Mouse (Mus musculus) heart, embryonic 14.5 days (tissue): ENCODE data around the gene Chd8. TPM values are rescaled to one million over a fixed set of nuclear protein-coding genes. Genes with fewer than 3 reads are reported as not detected.
"Not testable (repeated sequence)": the region's sequence is repeated elsewhere in the genome, so short reads cannot be mapped to it uniquely, and the experiment has no call there.

Experiments
- ATAC-seq: fragments of 200-750 bp; cut with Nextera tagmentation; 2 replicates; pipeline ENCODE4 v1.8.0; 2017; ENCODE audit warnings: low read depth, moderate TSS enrichment; ENCODE audit not compliant: insufficient number of reproducible peaks, insufficient read depth, low FRiP score
- H3K27ac ChIP-seq, 2 experiments: fragments of 200-500 bp in 1 of 2; fragments of 300-500 bp in 1 of 2; sonication (generic) in 1 of 2; replicated peaks in 1 of 2; 2 replicates each; pipeline ENCODE4 v1.5.1; 2012 to 2014; ENCODE audit warnings: low read depth in 2 of 2, low read length in 2 of 2, control low read depth in 1 of 2, mild to moderate bottlenecking in 1 of 2, mixed read lengths in 1 of 2; ENCODE audit not compliant: control insufficient read depth in 1 of 2, insufficient read depth in 1 of 2
- H3K27me3 ChIP-seq: fragments of 300-500 bp; sonication (generic); 2 replicates; pipeline ENCODE4 v1.6.1; 2014; ENCODE audit warnings: mild to moderate bottlenecking, low read length, control low read depth; ENCODE audit not compliant: control insufficient read depth, insufficient read depth
- H3K36me3 ChIP-seq: fragments of 300-500 bp; sonication (generic); 2 replicates; pipeline ENCODE4 v1.6.1; 2014; ENCODE audit warnings: mild to moderate bottlenecking, control low read depth, low read length, mixed read lengths; ENCODE audit not compliant: control insufficient read depth, insufficient read depth
- H3K4me1 ChIP-seq, 2 experiments: fragments of 200-500 bp in 1 of 2; fragments of 300-500 bp in 1 of 2; sonication (generic) in 1 of 2; 2 replicates each; pipeline ENCODE4 v1.6.1; 2012 to 2014; ENCODE audit warnings: low read length in 2 of 2, control low read depth in 1 of 2, mixed read lengths in 1 of 2; ENCODE audit not compliant: control insufficient read depth in 2 of 2, insufficient read depth in 2 of 2
- H3K4me2 ChIP-seq: fragments of 300-500 bp; sonication (generic); 2 replicates; pipeline ENCODE4 v1.6.1; 2014; ENCODE audit warnings: mild to moderate bottlenecking, low read length
- H3K4me3 ChIP-seq, 2 experiments: fragments of 200-500 bp in 1 of 2; fragments of 300-500 bp in 1 of 2; sonication (generic) in 1 of 2; 2 replicates each; pipeline ENCODE4 v1.5.1; 2012 to 2014; ENCODE audit warnings: low read length in 2 of 2, mild to moderate bottlenecking in 2 of 2, control low read depth in 1 of 2, low read depth in 1 of 2, moderate library complexity in 1 of 2; ENCODE audit not compliant: control insufficient read depth in 1 of 2, insufficient read depth in 1 of 2
- H3K9ac ChIP-seq: fragments of 300-500 bp; sonication (generic); 2 replicates; pipeline ENCODE4 v1.6.1; 2014; ENCODE audit warnings: mild to moderate bottlenecking, low read length
- H3K9me3 ChIP-seq: fragments of 300-500 bp; sonication (generic); 2 replicates; pipeline ENCODE4 v1.6.1; 2016; ENCODE audit warnings: low read length, control low read depth; ENCODE audit not compliant: control insufficient read depth
- WGBS: fragments of 180-500 bp; shearing (Covaris S2); extraction: QIAGEN DNeasy Blood & Tissue Kit; methylation state at CpG from one replicate; pipeline ENCODE4 v1.1.7; 2014; 5-methylcytosine and 5-hydroxymethylcytosine counted together
- polyA plus RNA-seq: library from polyadenylated mRNA; unstranded; fragments of >200 nt; fragmentation: Nextera tagmentation; extraction: Ambion mirVana; gene quantifications from 2 replicates; pipeline ENCODE4 v1.2.1, GENCODE M21; 2014

Gene Chd8
- polyA plus RNA-seq: 28.2 and 30.3 TPM in 2 replicates

- no peaks in the 10 kb centered on the region for H3K9me3 ChIP-seq
- H3K27ac ChIP-seq: peak within 1 kb of the TSS; percentile 83 to 89
- H3K4me3 ChIP-seq: peak within 1 kb of the TSS; percentile 87 to 88
- peak within 1 kb of the TSS; percentile 83 for H3K4me2 ChIP-seq
- peaks cover 3 to 10% of the 10 kb centered on the region in 2 experiments; a peak in 2 of 4 replicates for H3K4me1 ChIP-seq
- under 1% methylated on average over 54 of the region's 54 CpGs for whole genome bisulfite sequencing
- peak; percentile 100 for ATAC-seq
- H3K36me3 ChIP-seq: peaks cover 10% of the 10 kb centered on the region
- peak within 1 kb of the TSS; percentile 89 for H3K9ac ChIP-seq
- no peaks in the 10 kb centered on the region for H3K27me3 ChIP-seq
Observed at GRCm38 (mm10) chr14:52257484-52258213, at the start of gene Chd8. Gene Chd8, minus strand, starts transcription at chr14:52257780.

GRCm38 (mm10) chr14:52306100-52306499, 48.5 kb upstream of the Chd8 start:
- H3K4me2 ChIP-seq: no peak overlapping the region
- H3K27ac ChIP-seq: no peak overlapping the region
- no peak for ATAC-seq
- peaks cover 0 to 5% of the 10 kb centered on the region in 2 experiments; a peak in 2 of 4 replicates for H3K4me1 ChIP-seq
- H3K36me3 ChIP-seq: peaks cover 8% of the 10 kb centered on the region
- H3K27me3 ChIP-seq: no peaks in the 10 kb centered on the region
- H3K9me3 ChIP-seq: no peaks in the 10 kb centered on the region
- no peak overlapping the region for H3K4me3 ChIP-seq
- WGBS: 97% methylated on average over 2 of the region's 2 CpGs
- no peak overlapping the region for H3K9ac ChIP-seq

DNA sequence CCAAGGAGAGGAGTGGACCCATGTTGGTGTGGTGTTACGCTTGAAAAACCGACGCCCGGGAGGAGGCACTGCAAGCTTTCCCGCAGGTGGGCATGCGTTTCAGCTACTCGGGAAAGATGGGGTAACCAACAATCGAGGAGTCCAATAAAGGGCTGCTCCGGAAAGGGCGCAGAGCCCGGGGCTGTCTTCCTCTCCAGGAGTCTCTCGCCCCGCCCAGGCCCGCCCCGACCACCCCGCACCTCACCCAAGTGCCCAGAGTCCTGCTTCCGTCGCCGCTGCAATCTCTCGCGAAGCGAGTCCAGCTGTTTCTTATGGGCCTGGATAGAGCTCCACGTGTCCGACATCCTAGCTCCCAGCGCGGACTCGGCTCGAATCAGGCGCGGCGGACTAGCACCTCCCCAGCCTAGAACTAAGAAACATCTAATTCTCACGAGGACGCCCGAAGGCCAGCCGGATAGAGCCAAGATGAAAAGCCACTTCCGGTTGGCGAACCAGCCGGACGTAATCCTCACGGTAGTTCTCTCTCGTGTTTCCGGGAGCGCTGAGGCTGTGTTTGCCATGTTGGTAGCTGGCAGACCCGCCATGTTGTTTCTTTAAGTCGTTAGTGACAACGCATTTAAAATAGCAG, 47.2 kb upstream of the Chd8 start, which contains the start of gene Mettl3:
Gene Mettl3 (minus strand): TSS at position 485 of the 628 bp plus-strand sequence.
- Histone ChIP-seq H3K27me3 (no peaks in the 10 kb centered on the region), H3K9ac (peak within 1 kb of the TSS; percentile 78), H3K27ac (peak within 1 kb of the TSS; percentile 85 to 89), H3K4me2 (peak within 1 kb of the TSS; percentile 72), H3K4me1 (peaks cover 0 to 5% of the 10 kb centered on the region in 2 experiments; a peak in 2 of 4 replicates), H3K36me3 (peaks cover 18% of the 10 kb centered on the region), H3K9me3 (no peaks in the 10 kb centered on the region), H3K4me3 (peak within 1 kb of the TSS; percentile 64 to 73)
- ATAC-seq: peak; percentile 92
- under 1% methylated on average over 46 of the region's 46 CpGs for WGBS

DNA sequence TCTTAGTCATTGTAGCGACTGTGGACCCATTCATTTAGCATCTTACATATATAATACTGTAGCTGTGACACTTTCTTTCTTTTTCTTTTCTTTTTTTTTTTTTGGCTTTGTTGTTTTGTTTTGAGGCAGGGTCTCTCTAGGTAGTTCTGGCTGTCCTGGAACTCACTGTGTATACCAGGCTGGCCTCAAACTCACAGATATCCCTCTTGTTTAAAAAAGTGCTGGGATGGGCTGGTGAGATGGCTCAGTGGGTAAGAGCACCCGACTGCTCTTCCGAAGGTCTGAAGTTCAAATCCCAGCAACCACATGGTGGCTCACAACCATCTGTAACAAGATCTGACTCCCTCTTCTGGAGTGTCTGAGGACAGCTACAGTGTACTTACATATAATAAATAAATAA, 45.9 kb upstream of the Chd8 start:
- Histone ChIP-seq H3K36me3 (peaks cover 23% of the 10 kb centered on the region), H3K4me2 (peak overlapping the region; percentile 72; the same call in 1 of the 2 replicates)
- 89% methylated on average over 3 of the region's 3 CpGs for WGBS
- H3K4me1 ChIP-seq, H3K27ac ChIP-seq, H3K9ac ChIP-seq, H3K9me3 ChIP-seq, ATAC-seq, H3K4me3 ChIP-seq, H3K27me3 ChIP-seq: not testable (repeated sequence)

- H3K4me3 ChIP-seq: no peak overlapping the region
- no peak overlapping the region for H3K27ac ChIP-seq
- no peaks in the 10 kb centered on the region for H3K4me1 ChIP-seq
- H3K36me3 ChIP-seq: peaks cover 96% of the 10 kb centered on the region
- H3K9me3 ChIP-seq: no peaks in the 10 kb centered on the region
- H3K27me3 ChIP-seq: no peaks in the 10 kb centered on the region
- H3K4me2 ChIP-seq: no peak overlapping the region
- ATAC-seq: no peak
- H3K9ac ChIP-seq: no peak overlapping the region
- 64% methylated on average over 6 of the region's 6 CpGs for WGBS
Observed at GRCm38 (mm10) chr14:52295558-52296264, 38.1 kb upstream of the Chd8 start.

DNA sequence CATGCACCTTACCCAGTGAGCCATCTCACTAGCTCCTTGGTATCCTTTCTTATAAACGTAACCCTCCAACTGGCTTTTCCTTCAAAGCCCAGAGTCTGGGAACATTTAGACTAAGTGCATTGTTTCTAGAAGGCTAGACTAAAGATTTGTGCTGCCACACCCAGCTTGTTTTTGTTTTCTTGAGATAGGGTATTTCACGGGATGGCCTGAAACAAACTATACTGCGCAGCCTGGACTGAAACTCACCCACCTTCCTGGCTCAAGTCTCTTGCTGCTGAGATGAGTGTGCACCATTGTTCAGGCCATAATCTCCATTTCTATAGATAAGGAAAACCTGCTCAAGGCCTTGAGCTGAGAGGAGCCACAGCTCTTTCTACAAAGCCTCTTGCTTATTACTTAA, 26.6 kb upstream of the Chd8 start:
- Histone ChIP-seq H3K9me3 (no peaks in the 10 kb centered on the region), H3K27ac (no peak overlapping the region), H3K36me3 (peaks cover 37% of the 10 kb centered on the region), H3K27me3 (no peaks in the 10 kb centered on the region), H3K4me1 (peaks cover 0 to 7% of the 10 kb centered on the region in 2 experiments; a peak in 1 of 4 replicates), H3K4me3 (no peak overlapping the region), H3K4me2 (no peak overlapping the region), H3K9ac (no peak overlapping the region)
- 80% methylated on average over 3 of the region's 3 CpGs for WGBS
- ATAC-seq: no peak

DNA sequence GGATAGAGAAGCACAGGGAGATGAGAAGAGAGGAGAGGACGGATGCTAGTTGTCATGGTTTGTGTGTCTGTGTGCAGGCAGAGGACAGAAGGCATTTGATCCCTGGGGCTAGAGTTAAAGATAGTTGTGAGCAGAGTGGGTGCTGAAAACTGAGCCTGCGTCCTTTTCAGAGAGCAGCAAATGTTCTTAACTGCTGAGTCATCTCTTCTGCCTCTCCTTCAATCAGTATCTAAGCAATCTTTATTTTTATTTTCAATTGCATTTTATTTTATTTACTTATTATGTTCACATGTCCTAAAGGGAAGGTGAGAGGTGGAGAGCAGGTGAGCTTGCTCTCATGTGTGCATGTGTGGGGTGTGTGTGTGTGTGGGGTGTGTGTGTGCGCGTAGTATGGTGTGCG, 26.0 kb upstream of the Chd8 start:
- WGBS: 93% methylated on average over 5 of the region's 5 CpGs
- H3K9me3 ChIP-seq: no peaks in the 10 kb centered on the region
- H3K9ac ChIP-seq: no peak overlapping the region
- no peaks in the 10 kb centered on the region for H3K27me3 ChIP-seq
- no peak overlapping the region for H3K4me2 ChIP-seq
- H3K4me3 ChIP-seq: no peak overlapping the region
- no peak overlapping the region for H3K27ac ChIP-seq
- peaks cover 33% of the 10 kb centered on the region for H3K36me3 ChIP-seq
- peaks cover 0 to 7% of the 10 kb centered on the region in 2 experiments; a peak in 1 of 4 replicates for H3K4me1 ChIP-seq
- no peak for ATAC-seq
